Mouse (Mus musculus): ENCODE data around the gene Olfr130. TPM values are rescaled to one million over a fixed set of nuclear protein-coding genes. Genes with fewer than 3 reads are reported as not detected.

The Olfr130 gene
- not detected in 2 replicates for polyA plus RNA-seq (2021; fragmentation: Nextera tagmentation)
- long read RNA-seq, experiment 1 = 0 reads
- long read RNA-seq, experiment 2 = 0 reads

DNA sequence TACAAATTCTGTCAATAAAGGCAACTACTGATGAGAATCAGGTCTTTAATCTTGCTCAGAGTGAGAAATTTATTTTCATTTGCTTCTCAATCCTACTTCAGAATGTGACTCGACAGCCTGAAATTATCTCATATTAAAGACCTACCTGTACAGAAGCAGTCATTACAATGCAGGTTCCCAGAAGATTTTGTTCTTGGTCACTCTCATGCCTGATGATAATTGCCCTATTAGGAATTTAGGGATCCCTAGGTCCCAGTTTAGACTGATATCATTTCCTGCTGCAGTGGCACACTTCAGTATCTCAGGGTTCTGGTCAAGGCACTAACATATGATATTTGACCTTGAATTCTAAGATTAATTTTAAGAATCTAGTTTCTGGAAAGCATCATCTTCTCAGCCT is at the start of gene Olfr130:
Olfr130 (plus strand) TSS at position 301 of the 400 bp plus-strand sequence.

GRCm38 (mm10) chr17:38059979-38060378 is 3.7 kb upstream of the Olfr130 start, which contains the start of gene Olfr129:
Olfr129 (minus strand) TSS chr17:38060079.

GRCm38 (mm10) chr17:38088593-38088992 is 24.9 kb downstream of the Olfr130 start, which contains the start of gene Olfr131:
Olfr131 (minus strand) TSS chr17:38088693.

Other genes starting within 250 kb of the Olfr130 start
- gene Olfr125, start 231.0 kb upstream of the Olfr130 start, polyA plus RNA-seq (2021; fragmentation: Nextera tagmentation) = 0.10 TPM in 1 of 2 replicates, not detected in the other
- gene Olfr126, start 216.4 kb upstream of the Olfr130 start, polyA plus RNA-seq (2021; fragmentation: Nextera tagmentation) = not detected in 2 replicates
- gene Olfr127, start 163.5 kb upstream of the Olfr130 start, polyA plus RNA-seq (2021; fragmentation: Nextera tagmentation) = not detected in 2 replicates
- gene Olfr128, start 143.4 kb upstream of the Olfr130 start, polyA plus RNA-seq (2021; fragmentation: Nextera tagmentation) = not detected in 2 replicates
- not detected in 2 replicates for gene Olfr761, start 110.8 kb upstream of the Olfr130 start, polyA plus RNA-seq (2021; fragmentation: Nextera tagmentation)
- not detected in 2 replicates for gene Olfr129, start 3.8 kb upstream of the Olfr130 start, polyA plus RNA-seq (2021; fragmentation: Nextera tagmentation)
- gene Olfr131, start 24.8 kb downstream of the Olfr130 start, polyA plus RNA-seq (2021; fragmentation: Nextera tagmentation) = not detected in 2 replicates
- gene Olfr132, start 70.6 kb downstream of the Olfr130 start, polyA plus RNA-seq (2021; fragmentation: Nextera tagmentation) = not detected in 2 replicates
- not detected in 2 replicates for gene Olfr133, start 81.4 kb downstream of the Olfr130 start, polyA plus RNA-seq (2021; fragmentation: Nextera tagmentation)
- gene Olfr134, start 107.5 kb downstream of the Olfr130 start, polyA plus RNA-seq (2021; fragmentation: Nextera tagmentation) = not detected in 2 replicates
- gene Olfr135, start 140.4 kb downstream of the Olfr130 start, polyA plus RNA-seq (2021; fragmentation: Nextera tagmentation) = not detected in 2 replicates
- gene Olfr138, start 197.1 kb downstream of the Olfr130 start, polyA plus RNA-seq (2021; fragmentation: Nextera tagmentation) = not detected in 2 replicates
- not detected in 2 replicates for gene Olfr137, start 243.6 kb downstream of the Olfr130 start, polyA plus RNA-seq (2021; fragmentation: Nextera tagmentation)